Mouse (Mus musculus) ES-Bruce4 (cell line): ENCODE measurements around the gene Psmb5.

Experiments
- CTCF ChIP-seq: IDR thresholded peaks from one replicate; pipeline ENCODE4 v1.8.1; 2011; ENCODE audit warnings: low read depth, low read length
- POLR2A ChIP-seq: IDR thresholded peaks from one replicate; pipeline ENCODE4 v1.8.1; 2011; ENCODE audit warnings: low read length; ENCODE audit not compliant: insufficient read depth

GRCm38 (mm10) chr14:54647900-54648299, 30.1 kb upstream of the Psmb5 start:
- TF ChIP-seq CTCF (no peak), POLR2A (no peak)
